Mouse (Mus musculus): Measurements from ENCODE around the gene Foxo1.

Foxo1 gene

DNA sequence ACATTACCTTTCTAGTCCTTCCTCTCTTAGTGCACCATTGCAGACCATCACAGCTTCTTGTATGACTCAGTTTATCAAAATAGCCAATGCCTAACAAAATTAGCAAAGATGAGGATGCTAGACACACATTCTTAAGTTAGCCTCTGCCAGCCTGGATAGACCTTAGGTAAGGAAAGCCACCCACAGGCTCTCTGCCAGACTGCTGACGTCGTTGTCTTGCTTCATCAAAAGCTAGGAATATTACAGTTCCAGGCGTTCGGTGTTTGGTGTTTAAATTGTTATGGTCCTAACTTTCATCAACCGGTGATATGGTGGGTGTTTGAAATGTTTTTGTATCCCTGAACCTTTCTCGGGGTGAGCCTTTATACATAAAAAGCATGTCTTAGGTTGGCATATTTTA is 96.4 kb downstream of the Foxo1 start:
- DNase-seq (ENCODE audit: low spot score): no peak

- no peak for DNase-seq (ENCODE audit: low spot score)
Measured at GRCm38 (mm10) chr3:52369204-52369603, 101.1 kb downstream of the Foxo1 start.

GRCm38 (mm10) chr3:52369881-52370428 is 101.8 kb downstream of the Foxo1 start:
- DNase-seq (ENCODE audit: low spot score): no peak

DNA sequence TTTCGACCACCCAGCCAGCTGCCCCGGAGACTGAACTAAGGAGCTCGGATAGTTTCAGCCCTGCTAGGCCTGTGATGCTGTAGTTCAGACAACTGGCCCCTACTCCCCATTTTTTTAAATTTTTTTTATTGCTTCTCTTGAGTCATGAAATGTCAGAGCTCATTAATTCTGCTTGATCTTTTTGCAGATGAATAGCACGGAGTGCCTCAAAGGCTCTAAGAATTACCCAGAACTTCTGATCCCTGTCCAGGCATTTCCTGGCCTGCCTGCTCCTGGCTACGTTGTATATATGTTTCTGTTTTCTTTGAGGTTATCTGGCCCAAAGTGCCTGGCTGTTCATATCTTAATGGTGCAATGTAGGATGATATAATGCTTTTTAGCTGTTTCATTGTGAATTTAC is 108.8 kb downstream of the Foxo1 start:
- no peak for DNase-seq (ENCODE audit: low spot score)

- no peak for DNase-seq (ENCODE audit: low spot score)
Measured at GRCm38 (mm10) chr3:52383351-52383750, 115.2 kb downstream of the Foxo1 start.

GRCm38 (mm10) chr3:52386343-52386742 is 118.2 kb downstream of the Foxo1 start:
- no peak for DNase-seq (ENCODE audit: low spot score)

- DNase-seq (ENCODE audit: low spot score): no peak
Measured at GRCm38 (mm10) chr3:52390321-52390720, 122.2 kb downstream of the Foxo1 start.

DNA sequence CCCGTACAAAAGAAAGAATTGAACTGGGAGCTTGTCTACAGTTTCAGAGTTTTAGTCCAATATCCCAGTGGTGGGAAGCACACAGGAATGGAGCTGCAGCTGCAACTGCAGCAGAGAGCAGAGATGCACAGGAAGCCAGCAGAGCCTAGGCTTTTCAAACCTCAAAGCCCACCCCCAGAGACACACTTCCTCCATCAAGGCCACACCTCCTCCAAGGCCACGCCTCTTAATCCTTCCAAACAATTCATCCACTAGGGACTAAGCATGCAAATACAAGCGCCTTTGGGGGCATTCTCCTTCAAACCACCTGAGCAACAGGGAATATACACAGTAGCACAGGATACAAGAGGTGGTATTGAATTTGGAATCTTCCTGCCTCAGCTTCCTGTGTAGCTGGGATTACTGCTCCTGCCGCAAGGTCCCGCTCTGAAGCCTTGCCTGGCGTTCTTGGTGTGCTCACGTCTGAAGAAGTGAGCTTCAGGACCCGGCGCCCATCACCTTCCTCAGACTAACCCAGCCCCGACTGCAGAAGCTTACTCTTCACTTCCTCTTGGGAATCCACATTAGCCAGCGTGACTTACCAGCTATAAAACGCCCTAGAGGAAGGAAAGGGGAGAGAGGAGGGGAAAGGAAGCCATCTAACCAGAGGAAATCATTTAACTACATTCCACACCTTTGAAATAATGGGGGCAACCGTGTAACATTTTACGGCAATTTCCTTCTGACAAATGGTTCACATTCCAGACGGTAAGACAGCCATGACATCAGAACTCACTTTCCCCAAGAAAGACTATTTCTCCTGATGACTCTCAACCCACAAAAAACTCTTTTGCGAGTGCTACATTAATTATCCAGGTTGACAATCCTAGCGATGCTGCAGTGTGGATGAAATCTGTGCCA is 122.9 kb downstream of the Foxo1 start:
- no peak for DNase-seq (ENCODE audit: low spot score)

- DNase-seq (ENCODE audit: low spot score): no peak
Measured at GRCm38 (mm10) chr3:52391897-52392296, 123.8 kb downstream of the Foxo1 start.

DNA sequence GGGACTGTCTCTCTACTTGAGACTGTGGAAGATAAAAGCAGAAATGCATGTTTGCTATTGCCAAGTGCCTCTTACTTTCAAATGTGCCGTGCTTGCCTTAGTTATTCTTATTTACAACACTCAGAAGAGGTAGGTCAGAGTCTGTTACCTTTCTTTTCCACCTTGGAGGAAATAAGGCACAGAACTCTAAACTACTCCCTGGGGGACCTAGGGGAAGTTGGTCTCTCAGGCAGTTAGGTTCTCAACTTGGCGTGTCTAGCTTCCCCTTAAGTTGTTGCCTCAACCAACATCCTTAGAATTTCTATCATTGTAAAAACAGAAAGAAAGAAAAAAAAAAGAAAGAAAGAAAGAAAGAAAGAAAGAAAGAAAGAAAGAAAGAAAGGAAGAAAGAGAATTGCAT is 124.4 kb downstream of the Foxo1 start:
- no peak for DNase-seq (ENCODE audit: low spot score)

GRCm38 (mm10) chr3:52393171-52393570 is 125.0 kb downstream of the Foxo1 start:
- no peak for DNase-seq (ENCODE audit: low spot score)

DNA sequence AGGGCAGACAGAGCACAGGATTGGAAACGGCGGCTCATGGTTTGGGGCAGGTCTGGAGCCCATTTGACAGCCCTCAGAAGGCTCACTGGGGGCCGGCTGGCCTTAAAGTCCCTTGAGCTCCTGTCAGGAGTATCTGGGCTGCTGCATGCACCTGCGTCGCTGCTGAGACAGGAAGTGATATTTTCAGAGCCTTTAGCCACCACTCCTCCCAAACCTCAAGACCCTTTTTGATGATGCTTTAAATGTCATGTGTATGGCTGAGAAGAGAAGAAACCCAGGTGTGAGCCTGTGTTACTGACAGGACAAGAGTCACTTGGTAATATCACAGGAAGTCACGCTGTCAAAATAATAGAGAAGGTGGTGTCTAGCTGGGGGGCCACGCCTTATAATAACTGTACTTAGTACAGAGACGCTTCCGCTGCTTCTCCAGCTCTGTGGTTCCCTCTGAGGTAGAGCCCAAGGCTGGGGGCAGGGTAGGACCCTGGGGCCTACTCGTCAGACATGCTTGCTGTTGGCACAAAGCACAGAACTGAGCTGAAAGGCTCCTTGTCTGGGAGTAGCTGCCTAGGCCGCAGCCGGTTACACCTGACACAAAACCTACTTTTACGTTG is 128.1 kb downstream of the Foxo1 start:
- DNase-seq (ENCODE audit: low spot score): no peak

GRCm38 (mm10) chr3:52396951-52397615 is 128.9 kb downstream of the Foxo1 start:
- no peak for DNase-seq (ENCODE audit: low spot score)

GRCm38 (mm10) chr3:52397961-52398360 is 129.8 kb downstream of the Foxo1 start:
- DNase-seq (ENCODE audit: low spot score): no peak

DNA sequence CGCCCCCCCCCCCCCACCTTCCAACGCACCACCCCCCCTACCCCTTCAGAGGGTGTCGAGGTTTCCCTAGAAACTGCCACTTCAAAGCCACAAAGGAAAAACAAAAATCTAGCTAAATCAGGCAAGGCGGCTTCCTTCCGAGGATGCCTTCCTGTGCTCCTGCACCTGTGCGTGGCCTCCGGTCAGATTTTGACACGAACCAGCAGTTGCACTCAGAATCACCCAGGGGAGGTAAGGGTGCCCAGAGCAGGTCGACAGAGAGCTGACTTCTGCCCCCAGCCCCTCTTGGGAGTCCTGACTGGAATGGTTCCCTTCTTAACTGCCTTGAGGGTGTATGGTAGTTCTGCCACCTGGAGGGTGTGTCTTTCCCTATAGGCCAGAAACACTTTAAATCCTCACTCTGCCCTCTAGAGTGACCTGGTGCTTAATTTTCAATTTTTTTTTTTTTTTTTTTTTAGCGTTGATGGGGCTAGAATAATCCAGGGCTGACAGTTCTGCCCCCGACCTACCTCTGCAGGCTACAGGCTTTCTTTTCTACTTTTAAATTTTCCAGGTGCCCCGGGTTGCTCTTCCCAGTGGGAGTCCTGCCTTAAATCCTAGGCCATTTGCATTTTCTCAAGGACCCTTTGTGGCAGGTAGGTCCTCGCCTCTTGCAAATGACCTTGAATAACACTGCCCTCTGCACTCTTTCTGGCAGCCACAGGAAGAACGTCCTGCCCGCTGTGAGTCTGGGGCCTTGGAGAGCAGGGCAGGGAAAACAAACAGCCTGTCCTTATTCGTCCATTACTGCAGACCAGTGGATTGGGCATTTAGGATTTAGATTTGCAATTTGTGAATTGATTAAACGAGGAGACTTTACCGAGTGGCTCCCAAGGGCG is 132.4 kb downstream of the Foxo1 start:
- no peak for DNase-seq (ENCODE audit: low spot score)

DNA sequence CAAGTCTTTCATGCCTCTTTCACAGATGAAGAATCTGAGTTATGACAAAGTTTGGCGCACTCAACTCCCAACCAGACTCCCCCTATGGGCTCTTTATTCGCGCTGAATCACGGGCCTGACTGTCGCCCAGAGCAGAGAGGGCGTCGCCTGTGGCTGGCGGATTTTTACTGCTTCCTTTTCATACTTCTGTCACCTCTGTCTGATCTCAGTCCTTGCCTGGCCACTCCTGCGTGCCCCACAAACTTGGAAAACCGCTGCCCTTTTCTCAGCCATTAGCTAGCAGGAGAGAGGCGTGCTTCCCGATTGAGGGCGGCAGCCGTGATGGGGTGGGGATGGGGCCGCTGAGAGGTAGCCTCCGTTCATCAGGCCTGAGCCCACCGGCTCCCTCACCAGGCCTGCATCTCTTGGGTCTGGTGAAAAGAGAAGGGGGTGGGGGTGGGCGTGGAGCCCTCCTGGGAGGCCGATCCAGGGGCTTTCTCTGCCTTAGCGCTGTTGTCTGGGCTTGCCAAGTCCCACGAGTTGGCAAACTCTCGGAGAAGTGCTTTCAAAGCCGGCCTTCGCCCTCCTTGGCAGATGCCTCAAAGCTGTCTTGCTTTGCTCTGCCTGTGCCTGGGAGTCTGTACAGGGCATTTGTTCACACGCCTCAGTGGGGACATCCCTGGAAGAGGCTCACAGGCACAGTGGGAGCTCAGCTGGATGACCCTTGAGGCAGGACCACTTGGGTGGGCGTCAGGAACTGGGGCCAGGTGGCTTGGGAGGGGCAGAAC is 133.2 kb downstream of the Foxo1 start:
- peak; percentile 34 for DNase-seq (ENCODE audit: low spot score)

Measured in urinary bladder, postnatal 25 days (tissue).